Mouse (Mus musculus) MEL (cell line): ENCODE results near the gene Krt72. TPM values are rescaled to one million over a fixed set of nuclear protein-coding genes. Genes with fewer than 3 reads are reported as not detected.

Experiments
- DNase-seq: peaks from one replicate; pipeline ENCODE4 v3.0.0; 2011; ENCODE audit warnings: low read depth, low spot score
- H3K27ac ChIP-seq: 2 replicates; pipeline ENCODE4 v1.5.1; 2012; ENCODE audit warnings: low read depth, mild to moderate bottlenecking, control low read depth, low read length, moderate library complexity; ENCODE audit not compliant: control insufficient read depth
- H3K27me3 ChIP-seq, 2 experiments: fragments of 150-350 bp in 1 of 2; sonication (generic) in 1 of 2; 2 replicates each; pipeline ENCODE4 v1.6.1; 2012; ENCODE audit warnings: low read length in 2 of 2, mild to moderate bottlenecking in 2 of 2, improper control_type of control experiment in 1 of 2, moderate library complexity in 1 of 2; ENCODE audit not compliant: insufficient read depth in 2 of 2, control insufficient read depth in 1 of 2
- H3K36me3 ChIP-seq, 2 experiments: 2 replicates each; pipeline ENCODE4 v1.6.1; 2012 to 2014; ENCODE audit warnings: low read length in 2 of 2, improper control_type of control experiment in 1 of 2, inconsistent platforms in 1 of 2, mild to moderate bottlenecking in 1 of 2; ENCODE audit not compliant: insufficient read depth in 2 of 2, control insufficient read depth in 1 of 2
- H3K4me1 ChIP-seq, 2 experiments: fragments of 150-350 bp in 1 of 2; sonication (generic) in 1 of 2; 2 replicates each; pipeline ENCODE4 v1.6.1; 2012; ENCODE audit warnings: low read length in 2 of 2, improper control_type of control experiment in 1 of 2, mild to moderate bottlenecking in 1 of 2; ENCODE audit not compliant: insufficient read depth in 2 of 2, control insufficient read depth in 1 of 2
- H3K4me3 ChIP-seq, 2 experiments: fragments of 150-350 bp in 1 of 2; sonication (generic) in 1 of 2; 2 replicates each; pipeline ENCODE4 v1.5.1; 2012; ENCODE audit warnings: low read depth in 2 of 2, low read length in 2 of 2, mild to moderate bottlenecking in 2 of 2, moderate library complexity in 2 of 2, control low read depth in 1 of 2, improper control_type of control experiment in 1 of 2; ENCODE audit not compliant: control insufficient read depth in 1 of 2, insufficient read depth in 1 of 2
- H3K79me2 ChIP-seq: 2 replicates; pipeline ENCODE4 v1.6.1; 2012; ENCODE audit warnings: mild to moderate bottlenecking, low read length, moderate library complexity; ENCODE audit not compliant: control insufficient read depth, poor library complexity, insufficient read depth
- H3K9ac ChIP-seq: 2 replicates; pipeline ENCODE4 v1.6.1; 2012; ENCODE audit warnings: low read depth, mild to moderate bottlenecking, control low read depth, low read length, moderate library complexity; ENCODE audit not compliant: control insufficient read depth, poor library complexity, severe bottlenecking
- H3K9me3 ChIP-seq: fragments of 150-350 bp; sonication (generic); replicated peaks from 2 replicates; pipeline ENCODE4 v1.6.1; 2012; ENCODE audit warnings: mild to moderate bottlenecking, low read length, improper control_type of control experiment, moderate library complexity; ENCODE audit not compliant: insufficient read depth
- CHD2 ChIP-seq: IDR thresholded peaks from 2 replicates; pipeline ENCODE4 v1.6.1; 2011; ENCODE audit warnings: low read length, improper control_type of control experiment
- CTCF ChIP-seq, 3 experiments: IDR thresholded peaks in 2 of 3; conservative IDR thresholded peaks in 1 of 3; 2 replicates each; pipeline ENCODE4 v1.5.1; 2011 to 2012; ENCODE audit warnings: low read length in 3 of 3, low read depth in 2 of 3, mild to moderate bottlenecking in 2 of 3, improper control_type of control experiment in 1 of 3, inconsistent platforms in 1 of 3, mixed read lengths in 1 of 3, moderate library complexity in 1 of 3; ENCODE audit not compliant: control insufficient read depth in 1 of 3, insufficient read depth in 1 of 3, poor library complexity in 1 of 3, severe bottlenecking in 1 of 3
- E2F4 ChIP-seq: IDR thresholded peaks from 2 replicates; pipeline ENCODE4 v1.6.1; 2011; ENCODE audit warnings: low read depth, low read length, improper control_type of control experiment, borderline replicate concordance
- EP300 ChIP-seq, 2 experiments: IDR thresholded peaks; 2 replicates each; pipeline ENCODE4 v1.6.1; 2011; ENCODE audit warnings: improper control_type of control experiment in 2 of 2, low read length in 2 of 2, low read depth in 1 of 2, mild to moderate bottlenecking in 1 of 2
- GATA1 ChIP-seq: IDR thresholded peaks from 2 replicates; pipeline ENCODE4 v1.6.1; 2011; ENCODE audit warnings: low read depth, low read length, improper control_type of control experiment
- JUND ChIP-seq: IDR thresholded peaks from 2 replicates; pipeline ENCODE4 v1.6.1; 2011; ENCODE audit warnings: low read depth, mild to moderate bottlenecking, improper control_type of control experiment, low read length
- MAX ChIP-seq: IDR thresholded peaks from 2 replicates; pipeline ENCODE4 v1.6.1; 2011; ENCODE audit warnings: low read length, improper control_type of control experiment
- MAZ ChIP-seq: IDR thresholded peaks from 2 replicates; pipeline ENCODE4 v1.6.1; 2012; ENCODE audit warnings: low read depth, mild to moderate bottlenecking, inconsistent platforms, low read length, improper control_type of control experiment
- MXI1 ChIP-seq: IDR thresholded peaks from 2 replicates; pipeline ENCODE4 v1.6.1; 2011; ENCODE audit warnings: mild to moderate bottlenecking, low read depth, low read length, improper control_type of control experiment
- POLR2A ChIP-seq, 2 experiments: IDR thresholded peaks; 2 replicates each; pipeline ENCODE4 v1.6.1; 2011 to 2012; ENCODE audit warnings: low read length in 2 of 2, mild to moderate bottlenecking in 2 of 2, control low read depth in 1 of 2, improper control_type of control experiment in 1 of 2, low read depth in 1 of 2, moderate library complexity in 1 of 2; ENCODE audit not compliant: control insufficient read depth in 1 of 2, insufficient read depth in 1 of 2, poor library complexity in 1 of 2
- SMC3 ChIP-seq: IDR thresholded peaks from 2 replicates; pipeline ENCODE4 v1.6.1; 2011; ENCODE audit warnings: low read depth, low read length, improper control_type of control experiment
- USF2 ChIP-seq, 2 experiments: IDR thresholded peaks; 2 replicates each; pipeline ENCODE4 v1.6.1; 2011 to 2012; ENCODE audit warnings: improper control_type of control experiment in 2 of 2, low read length in 2 of 2, borderline replicate concordance in 1 of 2, inconsistent platforms in 1 of 2, low read depth in 1 of 2, mild to moderate bottlenecking in 1 of 2; ENCODE audit not compliant: insufficient read depth in 1 of 2
- ZMIZ1 ChIP-seq: IDR thresholded peaks from 2 replicates; pipeline ENCODE4 v1.6.1; 2012; ENCODE audit warnings: low read depth, mild to moderate bottlenecking, inconsistent platforms, low read length, improper control_type of control experiment, moderate library complexity
- polyA plus RNA-seq, 2 experiments: library from polyadenylated mRNA; stranded (reverse) in 1 of 2; unstranded in 1 of 2; fragments of >175 nt in 1 of 2; fragments of >200 nt in 1 of 2; gene quantifications; 2 replicates each; pipeline versions ENCODE4 v1.2.1 to v1.2.4; 2012; ENCODE audit warnings: low replicate concordance in 2 of 2, low read depth in 1 of 2; ENCODE audit not compliant: insufficient read length in 2 of 2, insufficient read depth in 1 of 2, missing spikeins in 1 of 2
- total RNA-seq: library from RNA; depleted of rRNA; stranded (reverse); fragments of 300-350 nt; gene quantifications from 2 replicates; pipeline ENCODE4 v1.2.3, GENCODE M21; 2012

Gene Krt72
- total and polyA plus RNA-seq, 3 experiments = not detected

- no peaks in the 10 kb centered on the region for H3K9me3 ChIP-seq
These were observed 43.2 kb upstream of the Krt72 start for GRCm38 (mm10) chr15:101829441-101829840.

GRCm38 (mm10) chr15:101821786-101822185 lies 35.5 kb upstream of the Krt72 start:
- Histone ChIP-seq H3K27ac (no peak overlapping the region), H3K4me3 (no peak overlapping the region), H3K27me3 (no peaks in the 10 kb centered on the region), H3K79me2 (no peaks in the 10 kb centered on the region), H3K9me3 (no peaks in the 10 kb centered on the region), H3K9ac (no peak overlapping the region), H3K4me1 (no peaks in the 10 kb centered on the region), H3K36me3 (no peaks in the 10 kb centered on the region)
- TF ChIP-seq MAZ (no peak), ZMIZ1 (no peak), MXI1 (no peak), SMC3 (no peak), EP300 (IDR thresholded peaks at IDR 0.05; ENCODE audit: low read depth in 1 of 2, low read length in 2 of 2) (no peak), USF2 (IDR thresholded peaks at IDR 0.05; ENCODE audit: borderline replicate concordance in 1 of 2, insufficient read depth in 1 of 2, low read depth in 1 of 2, low read length in 2 of 2) (no peak), POLR2A (IDR thresholded peaks at IDR 0.05; ENCODE audit: control insufficient read depth in 1 of 2, insufficient read depth in 1 of 2, low read depth in 1 of 2, low read length in 2 of 2, poor library complexity in 1 of 2) (no peak), GATA1 (no peak), JUND (no peak), MAX (no peak), CHD2 (no peak), E2F4 (no peak)
- no peak for DNase-seq

More at GRCm38 (mm10) chr15:101829441-101829840, 43.2 kb upstream of the Krt72 start:
- Histone ChIP-seq H3K9ac (no peak overlapping the region), H3K4me3 (no peak overlapping the region), H3K36me3 (no peaks in the 10 kb centered on the region), H3K79me2 (no peaks in the 10 kb centered on the region), H3K27me3 (peaks cover 0 to 6% of the 10 kb centered on the region in 2 experiments; a peak in 2 of 4 replicates), H3K4me1 (no peaks in the 10 kb centered on the region), H3K27ac (no peak overlapping the region)
- TF ChIP-seq SMC3 (no peak), CTCF (IDR thresholded peaks at IDR 0.05 in 2 of 3, conservative IDR thresholded peaks at IDR 0.05 in 1 of 3; ENCODE audit: control insufficient read depth in 1 of 3, insufficient read depth in 1 of 3, low read depth in 2 of 3, low read length in 3 of 3, poor library complexity in 1 of 3, severe bottlenecking in 1 of 3) (no peak)
- DNase-seq = no peak

DNA sequence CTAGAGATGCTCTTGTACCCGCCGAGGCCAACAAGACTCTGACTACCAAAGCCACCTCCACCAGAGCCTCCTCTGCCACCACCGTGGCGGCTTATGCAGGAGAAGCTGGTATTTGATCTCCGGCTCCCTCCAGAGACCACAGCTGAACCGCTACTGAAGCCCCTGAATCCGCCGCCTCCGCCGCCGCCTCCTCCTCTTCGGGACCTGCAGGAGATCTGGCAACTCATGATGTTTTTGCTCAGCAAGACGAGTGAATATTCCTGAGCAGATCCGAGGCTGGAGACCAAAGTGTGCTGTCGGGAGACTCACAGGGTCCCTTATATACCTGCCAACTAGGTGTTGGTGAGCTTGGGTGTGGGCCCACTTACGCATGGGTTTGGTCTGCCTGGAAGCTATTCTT lies 31.6 kb upstream of the Krt72 start, which contains the start of gene Krt2:
TSS of gene Krt2 (minus strand) at position 295 of the 400 bp plus-strand sequence.
- H3K4me1 ChIP-seq = no peaks in the 10 kb centered on the region
- H3K9me3 ChIP-seq = no peaks in the 10 kb centered on the region
- H3K4me3 ChIP-seq = no peak within 1 kb of the TSS
- no peaks in the 10 kb centered on the region for H3K36me3 ChIP-seq
- no peak for DNase-seq
- no peak for TF ChIP-seq GATA1
- no peak within 1 kb of the TSS for H3K27ac ChIP-seq
- no peak within 1 kb of the TSS for H3K9ac ChIP-seq
- no peaks in the 10 kb centered on the region for H3K27me3 ChIP-seq
- H3K79me2 ChIP-seq = no peaks in the 10 kb centered on the region
